Comparison of ENCODE assay signal across 28 mouse cellular contexts in the genomic region with DNA sequence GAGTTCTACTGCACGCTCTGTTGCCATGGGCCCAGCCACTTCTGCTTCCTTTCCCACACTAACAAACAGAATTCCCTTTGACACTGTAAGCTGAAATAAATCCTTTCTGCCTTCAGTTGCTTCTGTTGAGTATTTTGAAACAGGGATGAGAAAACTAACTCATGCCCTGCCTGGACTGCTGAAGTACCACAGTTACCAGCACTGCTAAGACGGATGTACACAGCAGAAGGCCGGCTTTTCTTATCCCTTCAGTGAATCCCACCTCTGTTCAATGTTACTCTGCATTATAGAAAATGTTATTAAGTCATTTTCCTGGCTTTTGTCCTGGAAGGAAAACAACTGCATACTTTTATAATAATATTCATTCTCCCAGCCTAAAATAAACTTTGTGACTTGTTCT. TPM values are rescaled to one million over a fixed set of nuclear protein-coding genes. Genes with fewer than 3 reads are reported as not detected.
DNase-seq lines count a peak whose midpoint lies in the region; ATAC-seq and TF ChIP-seq lines count a peak whose summit lies in the region.
"Had no signal": no experiment of that assay in that cellular context is flagged by ENCODE, and none has a peak within 500 bp of the region (broad histone marks: within the 10 kb centered on the region; RNA-seq: fewer than 3 reads in every experiment).

No protein-coding gene starts in this region.

- H3K9ac ChIP-seq in embryonic facial prominence, embryonic 14.5 days (ENCODE audit: low read depth, low read length): no peak overlapping the region
- no peak overlapping the region for H3K9ac ChIP-seq in intestine, embryonic 14.5 days (ENCODE audit: low read length)
- H3K9ac ChIP-seq in intestine, postnatal 0 days (ENCODE audit: low read depth, low read length): no peak overlapping the region
- H3K9ac ChIP-seq in stomach, embryonic 15.5 days: no peak overlapping the region
- H3K9ac ChIP-seq: forebrain, embryonic 15.5 days; hindbrain, embryonic 12.5 days; limb, embryonic 12.5 days; liver, embryonic 15.5 days; lung, embryonic 14.5 days; neural tube, embryonic 15.5 days had no signal

- H3K9me3 ChIP-seq in embryonic facial prominence, embryonic 14.5 days (ENCODE audit: control insufficient read depth, low read length): no peaks in the 10 kb centered on the region
- H3K9me3 ChIP-seq in embryonic facial prominence, embryonic 10.5 days: no peaks in the 10 kb centered on the region
- H3K9me3 ChIP-seq in intestine, embryonic 14.5 days (ENCODE audit: control insufficient read depth, low read length): no peaks in the 10 kb centered on the region
- H3K9me3 ChIP-seq in intestine, postnatal 0 days (ENCODE audit: control insufficient read depth): no peaks in the 10 kb centered on the region
- H3K9me3 ChIP-seq in stomach, embryonic 15.5 days: no peaks in the 10 kb centered on the region
- H3K9me3 ChIP-seq: forebrain, embryonic 10.5 days; forebrain, embryonic 15.5 days; hindbrain, embryonic 12.5 days; limb, embryonic 12.5 days; liver, embryonic 15.5 days; neural tube, embryonic 15.5 days had no signal

- no peak overlapping the region for H3K4me2 ChIP-seq in embryonic facial prominence, embryonic 14.5 days (ENCODE audit: low read depth, low read length)
- no peak overlapping the region for H3K4me2 ChIP-seq in intestine, embryonic 14.5 days (ENCODE audit: low read length)
- no peak overlapping the region for H3K4me2 ChIP-seq in intestine, postnatal 0 days (replicated peaks; ENCODE audit: low read depth)
- no peak overlapping the region for H3K4me2 ChIP-seq in stomach, embryonic 15.5 days
- H3K4me2 ChIP-seq: forebrain, embryonic 15.5 days; hindbrain, embryonic 12.5 days; limb, embryonic 12.5 days; liver, embryonic 15.5 days; lung, embryonic 14.5 days; midbrain, embryonic 11.5 days; neural tube, embryonic 15.5 days had no signal

- peak; percentile 58 for DNase-seq in embryonic facial prominence, embryonic 14.5 days (ENCODE audit: low spot score)
- no peak for DNase-seq in embryonic facial prominence, embryonic 10.5 days (ENCODE audit: low spot score)
- no peak for DNase-seq in intestine, embryonic 14.5 days (ENCODE audit: low spot score)
- peak; percentile 5 for DNase-seq in adipocyte (ENCODE audit: low spot score)
- no peak for DNase-seq in embryo, embryonic 10 days (ENCODE audit: low spot score)
- DNase-seq: adrenal gland, postnatal 25 days; cerebellum, adult 18-20 months; heart, postnatal 36 days; kidney, adult 8-10 months; kidney, postnatal 4 days; layer of hippocampus, adult 9-11 months; lung, embryonic 14.5 days; lung, postnatal 14 days; right cerebral cortex, postnatal 25 days; thymus, adult 2 months; thymus, postnatal 36 days had no signal

- H3K27ac ChIP-seq in embryonic facial prominence, embryonic 14.5 days (replicated peaks; ENCODE audit: low read depth, low read length): no peak overlapping the region; the same call in 1 of the 2 replicates
- no peak overlapping the region for H3K27ac ChIP-seq in embryonic facial prominence, embryonic 10.5 days (replicated peaks)
- H3K27ac ChIP-seq in intestine, embryonic 14.5 days (ENCODE audit: low read depth): peak overlapping the region; percentile 55; the same call in 1 of the 2 replicates
- H3K27ac ChIP-seq in intestine, postnatal 0 days (ENCODE audit: low read depth, low read length): no peak overlapping the region
- peak overlapping the region; percentile 38; the same call in 1 of the 2 replicates for H3K27ac ChIP-seq in stomach, embryonic 15.5 days
- H3K27ac ChIP-seq: forebrain, embryonic 10.5 days; forebrain, embryonic 15.5 days; hindbrain, embryonic 12.5 days; kidney, postnatal 0 days; limb, embryonic 12.5 days; liver, embryonic 15.5 days; neural tube, embryonic 15.5 days had no signal

- H3K4me1 ChIP-seq in embryonic facial prominence, embryonic 14.5 days (ENCODE audit: control insufficient read depth, insufficient read depth, low read length): no peaks in the 10 kb centered on the region
- no peaks in the 10 kb centered on the region for H3K4me1 ChIP-seq in embryonic facial prominence, embryonic 10.5 days
- no peaks in the 10 kb centered on the region; the same call in 1 of the 2 replicates for H3K4me1 ChIP-seq in intestine, embryonic 14.5 days (replicated peaks; ENCODE audit: control insufficient read depth, insufficient read depth, low read length)
- no peaks in the 10 kb centered on the region for H3K4me1 ChIP-seq in intestine, postnatal 0 days (replicated peaks; ENCODE audit: control insufficient read depth, insufficient read depth, low read length)
- no peaks in the 10 kb centered on the region for H3K4me1 ChIP-seq in stomach, embryonic 15.5 days
- H3K4me1 ChIP-seq: forebrain, embryonic 10.5 days; hindbrain, embryonic 12.5 days; limb, embryonic 12.5 days; liver, embryonic 15.5 days had no signal

- ATAC-seq in embryonic facial prominence, embryonic 14.5 days (ENCODE audit: low read depth): no peak
- 0 out of 2 replicates have a peak, but pooled peaks have one; percentile 69 for ATAC-seq in intestine, embryonic 14.5 days (replicated peaks; ENCODE audit: low FRiP score, low TSS enrichment, low read depth)
- no peak for ATAC-seq in intestine, postnatal 0 days
- no peak; the same call in 1 of the 2 replicates for ATAC-seq in stomach, embryonic 15.5 days (ENCODE audit: insufficient read depth, low FRiP score, low read depth)
- ATAC-seq in activated CD4-positive, CD25-positive, alpha-beta regulatory T cell, adult 4 months: no peak
- ATAC-seq: forebrain, embryonic 15.5 days had no signal

- H3K27me3 ChIP-seq in embryonic facial prominence, embryonic 14.5 days (replicated peaks; ENCODE audit: control insufficient read depth, insufficient read depth, low read length): no peaks in the 10 kb centered on the region
- H3K27me3 ChIP-seq in embryonic facial prominence, embryonic 10.5 days (replicated peaks; ENCODE audit: low read depth, poor library complexity, severe bottlenecking): no peaks in the 10 kb centered on the region
- H3K27me3 ChIP-seq in intestine, embryonic 14.5 days (replicated peaks; ENCODE audit: control insufficient read depth, insufficient read depth, low read length): no peaks in the 10 kb centered on the region
- H3K27me3 ChIP-seq in intestine, postnatal 0 days (replicated peaks; ENCODE audit: control insufficient read depth, insufficient read depth, low read length): no peaks in the 10 kb centered on the region
- no peaks in the 10 kb centered on the region for H3K27me3 ChIP-seq in stomach, embryonic 15.5 days (replicated peaks)
- H3K27me3 ChIP-seq: CH12.LX; forebrain, embryonic 15.5 days; hindbrain, embryonic 12.5 days; limb, embryonic 12.5 days; liver, embryonic 15.5 days; neural tube, embryonic 15.5 days had no signal

- no peaks in the 10 kb centered on the region for H3K36me3 ChIP-seq in embryonic facial prominence, embryonic 14.5 days (ENCODE audit: control insufficient read depth, insufficient read depth, low read length)
- no peaks in the 10 kb centered on the region for H3K36me3 ChIP-seq in embryonic facial prominence, embryonic 10.5 days (replicated peaks)
- no peaks in the 10 kb centered on the region for H3K36me3 ChIP-seq in intestine, embryonic 14.5 days (ENCODE audit: control insufficient read depth, insufficient read depth, low read length)
- no peaks in the 10 kb centered on the region for H3K36me3 ChIP-seq in intestine, postnatal 0 days (ENCODE audit: control insufficient read depth, insufficient read depth)
- H3K36me3 ChIP-seq in stomach, embryonic 15.5 days: no peaks in the 10 kb centered on the region
- H3K36me3 ChIP-seq: forebrain, embryonic 10.5 days; forebrain, embryonic 15.5 days; hindbrain, embryonic 12.5 days; limb, embryonic 12.5 days; liver, embryonic 15.5 days; neural tube, embryonic 15.5 days had no signal

- no peak for TF ChIP-seq CTCF in intestine, postnatal 0 days (IDR thresholded peaks at IDR 0.05; ENCODE audit: low read depth)

- WGBS in embryonic facial prominence, embryonic 14.5 days: 77% methylated on average over 3 of the region's 3 CpGs
- 93% methylated on average over 3 of the region's 3 CpGs for WGBS in embryonic facial prominence, embryonic 10.5 days
- WGBS in intestine, embryonic 14.5 days: 67% methylated on average over 3 of the region's 3 CpGs
- WGBS in intestine, postnatal 0 days: 83% methylated on average over 3 of the region's 3 CpGs
- 68% methylated on average over 3 of the region's 3 CpGs for WGBS in stomach, embryonic 15.5 days

- no peak overlapping the region for H3K4me3 ChIP-seq in embryonic facial prominence, embryonic 14.5 days (ENCODE audit: low read depth, low read length)
- H3K4me3 ChIP-seq in embryonic facial prominence, embryonic 10.5 days: no peak overlapping the region
- H3K4me3 ChIP-seq in intestine, embryonic 14.5 days (ENCODE audit: low read depth, low read length): no peak overlapping the region
- H3K4me3 ChIP-seq in intestine, postnatal 0 days (ENCODE audit: low read depth, low read length): no peak overlapping the region
- H3K4me3 ChIP-seq in stomach, embryonic 15.5 days (replicated peaks): no peak overlapping the region
- H3K4me3 ChIP-seq: forebrain, embryonic 10.5 days; forebrain, embryonic 15.5 days; hindbrain, embryonic 12.5 days; limb, embryonic 12.5 days; liver, embryonic 15.5 days; neural tube, embryonic 15.5 days had no signal

RNA-seq across cellular contexts. Expression of a gene that starts 45.7 kb away (rescaled TPM):
- 204 and 228 TPM in 2 replicates for polyA plus RNA-seq in embryonic facial prominence, embryonic 14.5 days (2014; fragmentation: Nextera tagmentation; extraction: Ambion mirVana)
- 75.7 and 81.6 TPM in 2 replicates for polyA plus RNA-seq in embryonic facial prominence, embryonic 10.5 days (2016; fragmentation: Nextera tagmentation; extraction: Ambion mirVana)
- 204 and 211 TPM in 2 replicates for polyA plus RNA-seq in intestine, embryonic 14.5 days (2014; fragmentation: Nextera tagmentation; extraction: Ambion mirVana)
- 173 and 185 TPM in 2 replicates for polyA plus RNA-seq in intestine, postnatal 0 days (2015; fragmentation: Nextera tagmentation; extraction: Ambion mirVana)
- 165 and 172 TPM in 2 replicates for polyA plus RNA-seq in stomach, embryonic 15.5 days (2015; fragmentation: Nextera tagmentation; extraction: Ambion mirVana)
- polyA plus RNA-seq in activated CD4-positive, CD25-positive, alpha-beta regulatory T cell, adult 4 months (2017; shearing (Covaris generic)): 1 to 10 TPM; 3.1 to 3.5 TPM

Comparison
In these comparisons a context has a peak if more than half of its experiments do, and no peak if none do; other contexts are left out.
1. DNase-seq: peak in embryonic facial prominence, embryonic 14.5 days (single experiment) and adipocyte (single experiment); none in embryonic facial prominence, embryonic 10.5 days (single experiment), intestine, embryonic 14.5 days (single experiment) and embryo, embryonic 10 days (single experiment).
2. H3K27ac ChIP-seq: peak in intestine, embryonic 14.5 days (single experiment) and stomach, embryonic 15.5 days (single experiment); none in embryonic facial prominence, embryonic 14.5 days (single experiment), embryonic facial prominence, embryonic 10.5 days (single experiment) and intestine, postnatal 0 days (single experiment).
3. RNA of a gene that starts 45.7 kb away (polyA plus RNA-seq): 204 to 228 TPM in embryonic facial prominence, embryonic 14.5 days, 204 to 211 TPM in intestine, embryonic 14.5 days, 173 to 185 TPM in intestine, postnatal 0 days, 165 to 172 TPM in stomach, embryonic 15.5 days and 75.7 to 81.6 TPM in embryonic facial prominence, embryonic 10.5 days; 3.1 to 3.5 TPM in activated CD4-positive, CD25-positive, alpha-beta regulatory T cell, adult 4 months; every median in the first group is over 10 times any median in the second.